Mouse (Mus musculus) neural tube, embryonic 14.5 days (tissue): ENCODE measurements around the gene Fam57a. TPM values are rescaled to one million over a fixed set of nuclear protein-coding genes. Genes with fewer than 3 reads are reported as not detected.

Experiments used
- ATAC-seq: fragments of 200-750 bp; cut with Nextera tagmentation; 2 replicates; pipeline ENCODE4 v1.8.0; 2017; ENCODE audit warnings: low read depth, mild to moderate bottlenecking, moderate TSS enrichment, moderate library complexity
- H3K27ac ChIP-seq: fragments of 300-500 bp; sonication (generic); 2 replicates; pipeline ENCODE4 v1.5.1; 2014; ENCODE audit warnings: low read depth, mild to moderate bottlenecking, control low read depth, low read length, moderate library complexity, mixed read lengths
- H3K27me3 ChIP-seq: fragments of 300-500 bp; sonication (generic); 2 replicates; pipeline ENCODE4 v1.6.1; 2014; ENCODE audit warnings: low read length; ENCODE audit not compliant: control insufficient read depth, insufficient read depth
- H3K36me3 ChIP-seq: fragments of 300-500 bp; sonication (generic); 2 replicates; pipeline ENCODE4 v1.6.1; 2014; ENCODE audit warnings: low read length, mixed read lengths; ENCODE audit not compliant: control insufficient read depth, insufficient read depth
- H3K4me1 ChIP-seq: fragments of 300-500 bp; sonication (generic); 2 replicates; pipeline ENCODE4 v1.6.1; 2014; ENCODE audit warnings: low read length; ENCODE audit not compliant: control insufficient read depth, insufficient read depth
- H3K4me2 ChIP-seq: fragments of 300-500 bp; sonication (generic); 2 replicates; pipeline ENCODE4 v1.6.1; 2014; ENCODE audit warnings: mild to moderate bottlenecking, low read depth, low read length, control low read depth
- H3K4me3 ChIP-seq: fragments of 300-500 bp; sonication (generic); 2 replicates; pipeline ENCODE4 v1.5.1; 2014; ENCODE audit warnings: low read depth, low read length, control low read depth, mixed read lengths
- H3K9ac ChIP-seq: fragments of 300-500 bp; sonication (generic); replicated peaks from 2 replicates; pipeline ENCODE4 v1.6.1; 2014; ENCODE audit warnings: low read depth, mild to moderate bottlenecking, control low read depth, low read length, mixed read lengths
- H3K9me3 ChIP-seq: fragments of 300-500 bp; sonication (generic); 2 replicates; pipeline ENCODE4 v1.6.1; 2016; ENCODE audit warnings: low read length; ENCODE audit not compliant: control insufficient read depth
- WGBS: fragments of 180-500 bp; shearing (Covaris S2); extraction: QIAGEN DNeasy Blood & Tissue Kit; methylation state at CpG from one replicate; pipeline ENCODE4 v1.1.7; 2014; 5-methylcytosine and 5-hydroxymethylcytosine counted together
- polyA plus RNA-seq: library from polyadenylated mRNA; unstranded; fragments of >200 nt; fragmentation: Nextera tagmentation; extraction: Ambion mirVana; gene quantifications from 2 replicates; pipeline ENCODE4 v1.2.1, GENCODE M21; 2014

The Fam57a gene
- 28.8 and 30.2 TPM in 2 replicates for polyA plus RNA-seq

DNA sequence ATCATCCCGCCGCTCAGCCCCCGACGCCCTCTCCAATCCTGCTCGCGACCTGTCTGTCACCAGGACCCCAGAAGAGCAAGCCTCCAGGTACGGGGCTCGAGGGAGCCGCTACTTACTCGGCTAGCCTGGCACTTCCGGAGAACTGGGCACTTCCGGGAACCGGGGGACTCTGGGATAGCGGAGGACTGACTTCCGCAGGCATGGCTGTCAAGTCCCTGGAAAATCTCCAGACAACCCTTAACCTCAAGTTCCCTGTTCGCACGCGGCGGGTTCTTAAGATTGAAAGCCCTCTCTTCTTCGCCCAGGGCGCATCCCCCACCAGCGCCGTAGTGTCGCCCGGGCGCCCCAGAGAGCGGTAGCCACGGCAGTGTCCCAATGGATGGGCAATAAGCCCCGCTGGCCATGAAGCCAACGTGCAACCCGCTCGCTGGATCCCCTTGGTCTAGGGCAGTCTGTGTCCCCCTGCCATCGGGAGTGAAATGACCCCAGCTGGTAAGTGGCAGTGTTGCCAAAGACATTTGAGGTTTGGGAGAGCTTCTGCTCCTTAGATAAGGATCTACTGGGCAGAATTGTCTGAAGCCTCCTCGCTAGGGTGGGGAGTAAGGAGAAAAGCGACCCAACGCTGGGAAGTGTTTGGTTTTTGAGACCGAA, at the start of gene Fam57a, which contains the start of gene Vps53:
Fam57a (plus strand) TSS at position 177 of the 651 bp plus-strand sequence.
Vps53 (minus strand) TSS at position 153 of the 651 bp plus-strand sequence.
- Histone ChIP-seq H3K9me3 (no peaks in the 10 kb centered on the region), H3K27ac (peak within 1 kb of the TSS; percentile 69), H3K4me2 (peak within 1 kb of the TSS; percentile 65), H3K27me3 (no peaks in the 10 kb centered on the region), H3K4me3 (peak within 1 kb of the TSS; percentile 88), H3K4me1 (peaks cover 7% of the 10 kb centered on the region; the same call in 1 of the 2 replicates), H3K9ac (peak within 1 kb of the TSS; percentile 54), H3K36me3 (peaks cover 3% of the 10 kb centered on the region; the same call in 1 of the 2 replicates)
- peak; percentile 92 for ATAC-seq
- under 1% methylated on average over 37 of the region's 37 CpGs for WGBS

DNA sequence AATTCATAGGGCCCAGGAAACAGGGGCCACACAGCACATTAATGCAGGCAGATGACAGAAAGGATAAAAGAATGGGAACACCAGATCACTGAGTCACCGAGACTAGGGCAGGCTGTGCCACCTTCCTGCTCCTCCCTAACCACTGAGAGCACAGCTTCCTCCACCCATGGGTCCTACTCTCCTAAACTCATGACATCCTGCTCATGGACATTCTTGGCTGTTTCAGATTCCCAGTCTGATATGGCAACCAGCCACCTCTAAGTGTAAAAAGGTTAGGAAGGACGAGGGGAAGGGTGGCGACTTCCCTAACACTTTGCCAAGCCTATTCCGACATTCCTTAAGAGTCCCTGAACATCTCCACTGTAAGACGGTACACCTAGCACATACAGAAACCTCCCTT, 48.6 kb upstream of the Fam57a start:
- H3K4me2 ChIP-seq, result no peak overlapping the region
- H3K27me3 ChIP-seq, result no peaks in the 10 kb centered on the region
- no peak overlapping the region for H3K27ac ChIP-seq
- H3K9ac ChIP-seq, result no peak overlapping the region
- H3K4me3 ChIP-seq, result no peak overlapping the region
- H3K36me3 ChIP-seq, result peaks cover 18% of the 10 kb centered on the region
- no peaks in the 10 kb centered on the region for H3K9me3 ChIP-seq
- ATAC-seq, result no peak
- no peaks in the 10 kb centered on the region for H3K4me1 ChIP-seq
- 85% methylated on average over 5 of the region's 5 CpGs for WGBS

DNA sequence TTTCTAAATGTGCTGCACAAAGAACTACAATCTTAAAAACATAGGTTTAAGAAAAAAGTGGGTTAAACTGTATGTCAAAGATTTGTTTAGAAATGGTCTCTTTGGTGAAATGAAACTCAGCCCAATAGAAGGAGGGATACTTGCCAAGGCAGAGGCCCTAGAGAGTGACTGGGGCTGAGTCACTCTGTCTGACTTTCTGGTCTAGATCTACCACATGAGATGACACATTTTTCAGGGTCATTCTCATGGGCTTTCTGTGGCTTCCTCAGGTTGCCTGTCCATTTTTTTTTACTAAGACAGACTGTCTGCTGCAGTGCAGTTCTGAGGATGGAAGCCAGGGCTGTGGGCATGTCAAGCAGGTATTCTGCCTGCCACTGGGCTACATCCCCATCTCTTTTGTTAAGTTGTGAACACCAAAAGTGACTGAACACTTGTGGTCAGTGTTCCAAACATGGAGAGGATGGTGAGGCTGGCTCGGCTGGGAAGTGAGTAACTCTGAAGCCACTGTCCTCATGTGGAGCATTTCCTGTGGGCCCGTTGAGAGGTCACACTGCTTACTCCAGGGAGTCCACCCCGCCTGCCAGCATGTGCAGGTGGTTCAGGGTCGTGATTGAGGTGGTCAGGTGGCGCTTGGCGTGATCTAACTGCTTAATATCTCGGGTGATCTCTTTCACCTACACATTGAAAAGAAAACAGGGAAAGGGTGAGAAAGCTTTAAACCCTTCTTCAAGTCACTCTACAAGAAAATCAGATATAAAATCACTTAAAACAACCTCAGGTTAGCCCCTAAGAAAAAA, 43.6 kb upstream of the Fam57a start:
- Histone ChIP-seq H3K27ac (no peak overlapping the region), H3K36me3 (peaks cover 31% of the 10 kb centered on the region), H3K4me1 (no peaks in the 10 kb centered on the region), H3K27me3 (no peaks in the 10 kb centered on the region), H3K4me2 (no peak overlapping the region), H3K4me3 (no peak overlapping the region), H3K9ac (no peak overlapping the region), H3K9me3 (no peaks in the 10 kb centered on the region)
- ATAC-seq, result no peak
- 87% methylated on average over 7 of the region's 7 CpGs for WGBS

GRCm38 (mm10) chr11:76137996-76138395, 41.5 kb upstream of the Fam57a start:
- no peak overlapping the region for H3K4me3 ChIP-seq
- no peaks in the 10 kb centered on the region for H3K9me3 ChIP-seq
- H3K4me2 ChIP-seq, result no peak overlapping the region
- no peak overlapping the region for H3K27ac ChIP-seq
- H3K27me3 ChIP-seq, result no peaks in the 10 kb centered on the region
- no peak for ATAC-seq
- peaks cover 31% of the 10 kb centered on the region for H3K36me3 ChIP-seq
- WGBS, result 82% methylated on average over 3 of the region's 3 CpGs
- no peaks in the 10 kb centered on the region for H3K4me1 ChIP-seq
- no peak overlapping the region for H3K9ac ChIP-seq

DNA sequence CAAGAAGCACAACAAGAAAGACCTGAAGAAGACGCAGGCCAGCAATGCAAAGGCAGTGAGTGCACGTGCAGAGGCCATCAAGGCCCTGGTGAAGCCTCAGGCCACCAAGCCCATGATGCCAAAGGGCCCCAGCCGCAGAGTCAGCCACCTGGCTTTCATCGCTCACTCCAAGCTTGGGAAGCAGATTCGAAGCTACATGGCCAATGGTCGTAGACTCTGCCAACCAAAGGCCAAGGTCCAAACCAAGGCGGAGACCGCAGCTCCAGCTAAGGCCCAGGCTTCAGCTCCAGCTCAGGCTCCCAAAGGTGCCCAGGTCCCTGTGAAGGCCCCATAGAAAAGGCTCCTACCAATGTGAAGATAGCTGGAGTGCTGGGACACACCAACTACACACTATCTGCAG, 35.1 kb upstream of the Fam57a start:
- Histone ChIP-seq H3K9ac (no peak overlapping the region), H3K27ac (no peak overlapping the region), H3K9me3 (no peaks in the 10 kb centered on the region), H3K4me1 (peaks cover 7% of the 10 kb centered on the region; the same call in 1 of the 2 replicates), H3K36me3 (no peaks in the 10 kb centered on the region), H3K4me3 (no peak overlapping the region), H3K4me2 (no peak overlapping the region), H3K27me3 (no peaks in the 10 kb centered on the region)
- 95% methylated on average over 8 of the region's 8 CpGs for WGBS
- no peak for ATAC-seq

DNA sequence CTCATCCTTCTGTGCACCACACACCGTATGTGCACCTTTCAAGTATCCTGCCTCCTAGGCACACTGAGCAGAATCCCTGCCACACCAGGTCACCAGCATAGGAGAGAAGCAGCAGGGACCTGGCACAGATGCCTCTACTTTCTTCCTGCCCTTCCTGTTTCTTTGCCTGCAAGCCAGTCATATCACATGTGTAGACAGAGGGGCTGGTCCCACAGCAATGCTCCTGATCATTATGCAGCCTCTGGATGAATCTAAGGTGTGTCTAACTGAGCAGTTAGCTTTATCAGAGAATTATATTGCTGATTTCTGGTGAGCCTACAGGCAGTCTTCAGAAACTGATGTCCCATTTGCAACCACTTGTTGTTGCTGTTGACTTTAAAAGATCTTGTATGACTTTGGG, 34.3 kb upstream of the Fam57a start:
- Histone ChIP-seq H3K4me3 (no peak overlapping the region), H3K4me2 (no peak overlapping the region), H3K27me3 (no peaks in the 10 kb centered on the region), H3K27ac (no peak overlapping the region), H3K4me1 (peaks cover 7% of the 10 kb centered on the region; the same call in 1 of the 2 replicates), H3K36me3 (no peaks in the 10 kb centered on the region), H3K9me3 (no peaks in the 10 kb centered on the region), H3K9ac (no peak overlapping the region)
- 97% methylated on average over 1 of the region's 1 CpGs for WGBS
- no peak for ATAC-seq

- peaks cover 7% of the 10 kb centered on the region; the same call in 1 of the 2 replicates for H3K4me1 ChIP-seq
- no peak overlapping the region for H3K4me3 ChIP-seq
- no peak for ATAC-seq
- H3K27me3 ChIP-seq, result no peaks in the 10 kb centered on the region
- H3K27ac ChIP-seq, result no peak overlapping the region
- 93% methylated on average over 8 of the region's 8 CpGs for WGBS
- H3K4me2 ChIP-seq, result no peak overlapping the region
- H3K9ac ChIP-seq, result no peak overlapping the region
- H3K9me3 ChIP-seq, result no peaks in the 10 kb centered on the region
- no peaks in the 10 kb centered on the region for H3K36me3 ChIP-seq
These were observed 33.1 kb upstream of the Fam57a start for GRCm38 (mm10) chr11:76146187-76147010.

- peaks cover 6% of the 10 kb centered on the region; the same call in 1 of the 2 replicates for H3K36me3 ChIP-seq
- WGBS, result 68% methylated on average over 8 of the region's 8 CpGs
- no peaks in the 10 kb centered on the region for H3K27me3 ChIP-seq
- H3K9me3 ChIP-seq, result no peaks in the 10 kb centered on the region
- no peak overlapping the region for H3K4me3 ChIP-seq
- H3K4me2 ChIP-seq, result no peak overlapping the region
- peaks cover 7% of the 10 kb centered on the region; the same call in 1 of the 2 replicates for H3K4me1 ChIP-seq
- H3K27ac ChIP-seq, result no peak overlapping the region
- ATAC-seq, result no peak
- no peak overlapping the region for H3K9ac ChIP-seq
These were observed 31.1 kb upstream of the Fam57a start for GRCm38 (mm10) chr11:76148055-76149008.
